Mouse (Mus musculus): Measurements from ENCODE around the gene Map3k20. TPM values are rescaled to one million over a fixed set of nuclear protein-coding genes. Genes with fewer than 3 reads are reported as not detected.

The Map3k20 gene
- polyA plus RNA-seq, 1 experiment from 2014 or later, result 6.9 TPM

- H3K27ac ChIP-seq, result no peak overlapping the region
- no peak overlapping the region for H3K4me3 ChIP-seq
- H3K27me3 ChIP-seq (ENCODE audit: poor library complexity, severe bottlenecking), result no peaks in the 10 kb centered on the region
- H3K36me3 ChIP-seq (replicated peaks), result no peaks in the 10 kb centered on the region
- H3K9me3 ChIP-seq, result no peaks in the 10 kb centered on the region
- DNase-seq (ENCODE audit: extremely low spot score, low spot score), result no peak
- WGBS, result 91% methylated on average over 11 of the region's 11 CpGs
- H3K4me1 ChIP-seq, result 0 out of 2 replicates have a peak, but pooled peaks cover 6% of the 10 kb centered on the region
Measured at GRCm38 (mm10) chr2:72313312-72313711, 27.9 kb downstream of the Map3k20 start.

- WGBS, result 78% methylated on average over 4 of the region's 4 CpGs
- DNase-seq (ENCODE audit: extremely low spot score, low spot score), result no peak
- Histone ChIP-seq H3K4me3 (no peak overlapping the region), H3K9me3 (no peaks in the 10 kb centered on the region), H3K27me3 (ENCODE audit: poor library complexity, severe bottlenecking) (no peaks in the 10 kb centered on the region), H3K27ac (no peak overlapping the region), H3K4me1 (peaks cover 22% of the 10 kb centered on the region), H3K36me3 (replicated peaks) (no peaks in the 10 kb centered on the region)
Measured at GRCm38 (mm10) chr2:72318421-72318820, 33.0 kb downstream of the Map3k20 start.

- H3K27ac ChIP-seq, result no peak overlapping the region
- WGBS, result 85% methylated on average over 7 of the region's 7 CpGs
- no peak for DNase-seq (ENCODE audit: extremely low spot score, low spot score)
Measured at GRCm38 (mm10) chr2:72319028-72319798, 33.8 kb downstream of the Map3k20 start.

GRCm38 (mm10) chr2:72320661-72321060, 35.2 kb downstream of the Map3k20 start:
- DNase-seq (ENCODE audit: extremely low spot score, low spot score), result no peak
- no peaks in the 10 kb centered on the region for H3K36me3 ChIP-seq (replicated peaks)
- H3K27me3 ChIP-seq (ENCODE audit: poor library complexity, severe bottlenecking), result peaks cover 2% of the 10 kb centered on the region; the same call in 1 of the 2 replicates
- no peak overlapping the region for H3K4me3 ChIP-seq
- H3K4me1 ChIP-seq, result peaks cover 30% of the 10 kb centered on the region
- no peak overlapping the region for H3K27ac ChIP-seq
- H3K9me3 ChIP-seq, result no peaks in the 10 kb centered on the region
- 75% methylated on average over 2 of the region's 2 CpGs for WGBS

More at GRCm38 (mm10) chr2:72319028-72319798, 33.8 kb downstream of the Map3k20 start:
- Histone ChIP-seq H3K27me3 (ENCODE audit: poor library complexity, severe bottlenecking) (no peaks in the 10 kb centered on the region), H3K9me3 (no peaks in the 10 kb centered on the region), H3K4me1 (peaks cover 26% of the 10 kb centered on the region), H3K36me3 (replicated peaks) (no peaks in the 10 kb centered on the region), H3K4me3 (no peak overlapping the region)

- no peak overlapping the region for H3K4me3 ChIP-seq
- peaks cover 3% of the 10 kb centered on the region; the same call in 1 of the 2 replicates for H3K27me3 ChIP-seq (ENCODE audit: poor library complexity, severe bottlenecking)
- no peaks in the 10 kb centered on the region for H3K36me3 ChIP-seq (replicated peaks)
- 74% methylated on average over 5 of the region's 5 CpGs for WGBS
- H3K27ac ChIP-seq, result no peak overlapping the region
- peaks cover 40% of the 10 kb centered on the region for H3K4me1 ChIP-seq
- no peak for DNase-seq (ENCODE audit: extremely low spot score, low spot score)
- H3K9me3 ChIP-seq, result no peaks in the 10 kb centered on the region
Measured at GRCm38 (mm10) chr2:72321591-72321990, 36.2 kb downstream of the Map3k20 start.

- H3K4me1 ChIP-seq, result peaks cover 49% of the 10 kb centered on the region
- 66% methylated on average over 11 of the region's 11 CpGs for WGBS
- H3K36me3 ChIP-seq (replicated peaks), result no peaks in the 10 kb centered on the region
- DNase-seq (ENCODE audit: extremely low spot score, low spot score), result no peak
- no peak overlapping the region for H3K4me3 ChIP-seq
- no peaks in the 10 kb centered on the region for H3K9me3 ChIP-seq
- no peak overlapping the region for H3K27ac ChIP-seq
- peaks cover 3% of the 10 kb centered on the region; the same call in 1 of the 2 replicates for H3K27me3 ChIP-seq (ENCODE audit: poor library complexity, severe bottlenecking)
Measured at GRCm38 (mm10) chr2:72322681-72323353, 37.4 kb downstream of the Map3k20 start.

GRCm38 (mm10) chr2:72324436-72324835, 39.0 kb downstream of the Map3k20 start:
- no peak for DNase-seq (ENCODE audit: extremely low spot score, low spot score)
- WGBS, result 84% methylated on average over 12 of the region's 12 CpGs
- H3K36me3 ChIP-seq (replicated peaks), result no peaks in the 10 kb centered on the region

GRCm38 (mm10) chr2:72326491-72326890, 41.1 kb downstream of the Map3k20 start:
- 61% methylated on average over 6 of the region's 6 CpGs for WGBS

More at GRCm38 (mm10) chr2:72324436-72324835, 39.0 kb downstream of the Map3k20 start:
- Histone ChIP-seq H3K4me3 (no peak overlapping the region), H3K4me1 (peaks cover 53% of the 10 kb centered on the region), H3K27ac (no peak overlapping the region), H3K9me3 (no peaks in the 10 kb centered on the region), H3K27me3 (ENCODE audit: poor library complexity, severe bottlenecking) (peaks cover 3% of the 10 kb centered on the region; the same call in 1 of the 2 replicates)

GRCm38 (mm10) chr2:72328435-72328834, 43.0 kb downstream of the Map3k20 start:
- no peak for DNase-seq (ENCODE audit: extremely low spot score, low spot score)
- Histone ChIP-seq H3K4me3 (no peak overlapping the region), H3K4me1 (peaks cover 37% of the 10 kb centered on the region), H3K9me3 (no peaks in the 10 kb centered on the region), H3K27ac (no peak overlapping the region), H3K36me3 (replicated peaks) (no peaks in the 10 kb centered on the region), H3K27me3 (ENCODE audit: poor library complexity, severe bottlenecking) (peaks cover 3% of the 10 kb centered on the region; the same call in 1 of the 2 replicates)
- 74% methylated on average over 3 of the region's 3 CpGs for WGBS

More at GRCm38 (mm10) chr2:72326491-72326890, 41.1 kb downstream of the Map3k20 start:
- DNase-seq (ENCODE audit: extremely low spot score, low spot score), result no peak
- Histone ChIP-seq H3K27ac (no peak overlapping the region), H3K4me1 (peaks cover 51% of the 10 kb centered on the region), H3K4me3 (no peak overlapping the region), H3K36me3 (replicated peaks) (no peaks in the 10 kb centered on the region), H3K9me3 (no peaks in the 10 kb centered on the region), H3K27me3 (ENCODE audit: poor library complexity, severe bottlenecking) (peaks cover 3% of the 10 kb centered on the region; the same call in 1 of the 2 replicates)

GRCm38 (mm10) chr2:72330955-72331481, 45.6 kb downstream of the Map3k20 start:
- 88% methylated on average over 12 of the region's 12 CpGs for WGBS
- Histone ChIP-seq H3K9me3 (no peaks in the 10 kb centered on the region), H3K27me3 (ENCODE audit: poor library complexity, severe bottlenecking) (no peaks in the 10 kb centered on the region), H3K4me3 (no peak overlapping the region), H3K36me3 (replicated peaks) (no peaks in the 10 kb centered on the region), H3K4me1 (peaks cover 29% of the 10 kb centered on the region), H3K27ac (no peak overlapping the region)
- DNase-seq (ENCODE audit: extremely low spot score, low spot score), result no peak

- no peaks in the 10 kb centered on the region for H3K36me3 ChIP-seq (replicated peaks)
- no peaks in the 10 kb centered on the region for H3K9me3 ChIP-seq
- DNase-seq (ENCODE audit: extremely low spot score, low spot score), result no peak
- 78% methylated on average over 4 of the region's 4 CpGs for WGBS
- no peak overlapping the region for H3K4me3 ChIP-seq
- no peak overlapping the region for H3K27ac ChIP-seq
- H3K4me1 ChIP-seq, result 0 out of 2 replicates have a peak, but pooled peaks cover 19% of the 10 kb centered on the region
- H3K27me3 ChIP-seq (ENCODE audit: poor library complexity, severe bottlenecking), result no peaks in the 10 kb centered on the region
Measured at GRCm38 (mm10) chr2:72332067-72332466, 46.6 kb downstream of the Map3k20 start.

GRCm38 (mm10) chr2:72333210-72333609, 47.8 kb downstream of the Map3k20 start:
- DNase-seq (ENCODE audit: extremely low spot score, low spot score), result no peak
- Histone ChIP-seq H3K36me3 (replicated peaks) (no peaks in the 10 kb centered on the region), H3K4me1 (0 out of 2 replicates have a peak, but pooled peaks cover 13% of the 10 kb centered on the region), H3K9me3 (no peaks in the 10 kb centered on the region), H3K27ac (no peak overlapping the region), H3K27me3 (ENCODE audit: poor library complexity, severe bottlenecking) (no peaks in the 10 kb centered on the region), H3K4me3 (no peak overlapping the region)
- WGBS, result 84% methylated on average over 3 of the region's 3 CpGs
